Comparison of ENCODE assay signal across 8 mouse cellular contexts in genomic region chr11:106066616-106067015, GRCm38 (mm10). TPM values are rescaled to one million over a fixed set of nuclear protein-coding genes. Genes with fewer than 3 reads are reported as not detected.
DNase-seq lines count a peak whose midpoint lies in the region; ATAC-seq and TF ChIP-seq lines count a peak whose summit lies in the region.
"Not testable (repeated sequence)": the region's sequence is repeated elsewhere in the genome, so short reads cannot be mapped to it uniquely, and the experiment has no call there.

No protein-coding gene starts in this region.

- not testable (repeated sequence) for H3K79me2 ChIP-seq in liver, adult 2 months (ENCODE audit: control insufficient read depth, insufficient read depth, low read length)

- WGBS in heart, embryonic 10.5 days: 13% methylated on average over 23 of the region's 23 CpGs
- 12% methylated on average over 23 of the region's 23 CpGs for WGBS in intestine, postnatal 0 days
- 5% methylated on average over 23 of the region's 23 CpGs for WGBS in liver, adult 2 months
- WGBS in midbrain, embryonic 14.5 days: 24% methylated on average over 23 of the region's 23 CpGs
- WGBS in spleen, adult 2 months: 8% methylated on average over 23 of the region's 23 CpGs

- H3K27ac ChIP-seq in heart, embryonic 10.5 days: peak overlapping the region; percentile 93
- peak overlapping the region; percentile 96 for H3K27ac ChIP-seq in intestine, postnatal 0 days (ENCODE audit: low read depth, low read length)
- H3K27ac ChIP-seq in liver, adult 2 months (replicated peaks; ENCODE audit: insufficient read depth, low read depth, low read length): peak overlapping the region; percentile 45
- H3K27ac ChIP-seq in midbrain, embryonic 14.5 days (replicated peaks; ENCODE audit: low read depth, low read length): not testable (repeated sequence)
- peak overlapping the region; percentile 70; the same call in 1 of the 2 replicates for H3K27ac ChIP-seq in spleen, adult 2 months (ENCODE audit: insufficient read depth, low read length)

- H3K4me2 ChIP-seq in intestine, postnatal 0 days (replicated peaks; ENCODE audit: low read depth): peak overlapping the region; percentile 80
- H3K4me2 ChIP-seq in midbrain, embryonic 14.5 days (ENCODE audit: low read length): peak overlapping the region; percentile 70

- H3K36me3 ChIP-seq in heart, embryonic 10.5 days; intestine, postnatal 0 days (ENCODE audit: control insufficient read depth, insufficient read depth); midbrain, embryonic 14.5 days (ENCODE audit: control insufficient read depth, insufficient read depth, low read length); spleen, adult 2 months (ENCODE audit: control insufficient read depth, insufficient read depth, low read length): not testable (repeated sequence)
- peaks cover 10% of the 10 kb centered on the region for H3K36me3 ChIP-seq in liver, adult 2 months (ENCODE audit: control insufficient read depth, insufficient read depth, low read length)

- H3K9ac ChIP-seq in intestine, postnatal 0 days (ENCODE audit: low read depth, low read length): peak overlapping the region; percentile 76
- peak overlapping the region; percentile 88 for H3K9ac ChIP-seq in liver, adult 2 months (ENCODE audit: low read depth, low read length)
- H3K9ac ChIP-seq in midbrain, embryonic 14.5 days (replicated peaks; ENCODE audit: low read length): peak overlapping the region; percentile 83

- TF ChIP-seq CTCF in intestine, postnatal 0 days (IDR thresholded peaks at IDR 0.05; ENCODE audit: low read depth); liver, adult 2 months (IDR thresholded peaks at IDR 0.05; ENCODE audit: low read depth, low read length); spleen, adult 2 months (IDR thresholded peaks at IDR 0.05; ENCODE audit: extremely low read depth, insufficient read depth, insufficient read length, insufficient replicate concordance): not testable (repeated sequence)

- H3K4me3 ChIP-seq in heart, embryonic 10.5 days: peak overlapping the region; percentile 91
- peak overlapping the region; percentile 75 for H3K4me3 ChIP-seq in intestine, postnatal 0 days (ENCODE audit: low read depth, low read length)
- peak overlapping the region; percentile 67 for H3K4me3 ChIP-seq in liver, adult 2 months (ENCODE audit: insufficient read depth, low read depth, low read length)
- H3K4me3 ChIP-seq in midbrain, embryonic 14.5 days (replicated peaks; ENCODE audit: low read depth, low read length): peak overlapping the region; percentile 81
- H3K4me3 ChIP-seq in spleen, adult 2 months (ENCODE audit: extremely low read depth, insufficient read depth, insufficient read length): peak overlapping the region; percentile 72

- H3K4me1 ChIP-seq in heart, embryonic 10.5 days; intestine, postnatal 0 days (replicated peaks; ENCODE audit: control insufficient read depth, insufficient read depth, low read length); liver, adult 2 months (ENCODE audit: control insufficient read depth, insufficient read depth, low read length); midbrain, embryonic 14.5 days (ENCODE audit: control insufficient read depth, insufficient read depth, low read length); spleen, adult 2 months (ENCODE audit: control insufficient read depth, insufficient read depth, insufficient read length): not testable (repeated sequence)

- H3K27me3 ChIP-seq in heart, embryonic 10.5 days (ENCODE audit: insufficient read depth, poor library complexity, severe bottlenecking); intestine, postnatal 0 days (replicated peaks; ENCODE audit: control insufficient read depth, insufficient read depth, low read length); liver, adult 2 months (ENCODE audit: control insufficient read depth, insufficient read depth, low read length); midbrain, embryonic 14.5 days (ENCODE audit: control insufficient read depth, insufficient read depth, low read length); spleen, adult 2 months (ENCODE audit: control insufficient read depth, insufficient read depth, low read length): not testable (repeated sequence)

- DNase-seq in 416B (ENCODE audit: low read depth): peak; percentile 85
- DNase-seq in adrenal gland, postnatal 10 days: peak; percentile 56
- peak; percentile 65 for DNase-seq in embryo, embryonic 9.5 days (ENCODE audit: extremely low spot score)
- peak; percentile 91 for DNase-seq in heart, embryonic 10.5 days (ENCODE audit: low spot score)
- not testable (repeated sequence) for DNase-seq in liver, adult 2 months (ENCODE audit: extremely low read depth, low read depth, low spot score)
- peak; percentile 87 for DNase-seq in midbrain, embryonic 14.5 days
- DNase-seq in spleen, adult 2 months (ENCODE audit: low read depth in 1 of 2, low spot score in 2 of 2): peak; percentile 25 to 70

- ATAC-seq in intestine, postnatal 0 days: 0 out of 2 replicates have a peak, but pooled peaks have one; percentile 11
- ATAC-seq in midbrain, embryonic 14.5 days (ENCODE audit: low FRiP score, low TSS enrichment): not testable (repeated sequence)

- not testable (repeated sequence) for TF ChIP-seq POLR2A in liver, adult 2 months (IDR thresholded peaks at IDR 0.05; ENCODE audit: extremely low read depth, insufficient read depth, low read length); spleen, adult 2 months (IDR thresholded peaks at IDR 0.05; ENCODE audit: low read depth, low read length)

- H3K9me3 ChIP-seq in heart, embryonic 10.5 days; intestine, postnatal 0 days (ENCODE audit: control insufficient read depth); midbrain, embryonic 14.5 days (ENCODE audit: control insufficient read depth, low read length): not testable (repeated sequence)

RNA-seq across cellular contexts. Expression of gene Taco1, which starts 0.8 kb away (rescaled TPM):
- total RNA-seq in adrenal gland, postnatal 10 days (2021): 10 to 100 TPM; 40.8 to 52.4 TPM
- polyA plus RNA-seq in heart, embryonic 10.5 days (2016; fragmentation: Nextera tagmentation; extraction: Ambion mirVana): 11.5 and 11.6 TPM in 2 replicates
- polyA plus RNA-seq in intestine, postnatal 0 days (2015; fragmentation: Nextera tagmentation; extraction: Ambion mirVana): 9.0 and 9.2 TPM in 2 replicates
- 31.3 and 33.7 TPM in 2 replicates for total RNA-seq in liver, adult 2 months (2014; rRNA removed)
- 19.1 and 20.0 TPM in 2 replicates for polyA plus RNA-seq in liver, adult 2 months (2012; rRNA removed)
- 5.6 and 6.1 TPM in 2 replicates for polyA plus RNA-seq in midbrain, embryonic 14.5 days (2014; fragmentation: Nextera tagmentation; extraction: Ambion mirVana)
- 6.1 and 7.6 TPM in 2 replicates for polyA plus RNA-seq in spleen, adult 2 months (2012; rRNA removed)

RNA-seq across cellular contexts. Expression of gene Map3k3, which starts 17.8 kb away (rescaled TPM):
- 10 to 100 TPM; 44.3 to 48.8 TPM for total RNA-seq in adrenal gland, postnatal 10 days (2021)
- polyA plus RNA-seq in heart, embryonic 10.5 days (2016; fragmentation: Nextera tagmentation; extraction: Ambion mirVana): 24.1 and 25.1 TPM in 2 replicates
- polyA plus RNA-seq in intestine, postnatal 0 days (2015; fragmentation: Nextera tagmentation; extraction: Ambion mirVana): 6.2 and 6.6 TPM in 2 replicates
- total RNA-seq in liver, adult 2 months (2014; rRNA removed): 12.3 and 14.9 TPM in 2 replicates
- polyA plus RNA-seq in liver, adult 2 months (2012; rRNA removed): 7.6 and 9.7 TPM in 2 replicates
- 12.4 and 15.2 TPM in 2 replicates for polyA plus RNA-seq in midbrain, embryonic 14.5 days (2014; fragmentation: Nextera tagmentation; extraction: Ambion mirVana)
- polyA plus RNA-seq in spleen, adult 2 months (2012; rRNA removed): 34.1 and 37.1 TPM in 2 replicates

RNA-seq across cellular contexts. Expression of gene Dcaf7, which starts 29.9 kb away (rescaled TPM):
- 10 to 100 TPM; 54.3 to 56.1 TPM for total RNA-seq in adrenal gland, postnatal 10 days (2021)
- polyA plus RNA-seq in heart, embryonic 10.5 days (2016; fragmentation: Nextera tagmentation; extraction: Ambion mirVana): 60.4 and 69.6 TPM in 2 replicates
- 30.8 and 31.3 TPM in 2 replicates for polyA plus RNA-seq in intestine, postnatal 0 days (2015; fragmentation: Nextera tagmentation; extraction: Ambion mirVana)
- total RNA-seq in liver, adult 2 months (2014; rRNA removed): 17.1 and 24.0 TPM in 2 replicates
- 15.9 and 18.3 TPM in 2 replicates for polyA plus RNA-seq in liver, adult 2 months (2012; rRNA removed)
- polyA plus RNA-seq in midbrain, embryonic 14.5 days (2014; fragmentation: Nextera tagmentation; extraction: Ambion mirVana): 103 and 153 TPM in 2 replicates
- 35.8 and 44.0 TPM in 2 replicates for polyA plus RNA-seq in spleen, adult 2 months (2012; rRNA removed)

RNA-seq across cellular contexts. Expression of gene Kcnh6, which starts 58.7 kb away (rescaled TPM):
- total RNA-seq in adrenal gland, postnatal 10 days (2021): under 1 TPM; 0.24 to 0.61 TPM
- 0.43 and 0.72 TPM in 2 replicates for polyA plus RNA-seq in heart, embryonic 10.5 days (2016; fragmentation: Nextera tagmentation; extraction: Ambion mirVana)
- 0.94 and 1.6 TPM in 2 replicates for polyA plus RNA-seq in intestine, postnatal 0 days (2015; fragmentation: Nextera tagmentation; extraction: Ambion mirVana)
- total RNA-seq in liver, adult 2 months (2014; rRNA removed): not detected in 2 replicates
- not detected in 2 replicates for polyA plus RNA-seq in liver, adult 2 months (2012; rRNA removed)
- 1.00 and 1.8 TPM in 2 replicates for polyA plus RNA-seq in midbrain, embryonic 14.5 days (2014; fragmentation: Nextera tagmentation; extraction: Ambion mirVana)
- polyA plus RNA-seq in spleen, adult 2 months (2012; rRNA removed): 0.35 and 0.56 TPM in 2 replicates
